Mouse (Mus musculus) erythroblast, embryonic 14.5 days (primary cell): Measurements from ENCODE around the gene Polr2l. TPM values are rescaled to one million over a fixed set of nuclear protein-coding genes. Genes with fewer than 3 reads are reported as not detected.

Source experiments
- H3K27me3 ChIP-seq: 2 replicates; pipeline ENCODE4 v1.6.1; 2012; ENCODE audit warnings: inconsistent platforms; ENCODE audit not compliant: control insufficient read depth
- H3K36me3 ChIP-seq: 2 replicates; pipeline ENCODE4 v1.6.1; 2012; ENCODE audit warnings: mild to moderate bottlenecking, inconsistent platforms; ENCODE audit not compliant: control insufficient read depth
- H3K4me1 ChIP-seq: 2 replicates; pipeline ENCODE4 v1.6.1; 2012; ENCODE audit warnings: inconsistent platforms; ENCODE audit not compliant: control insufficient read depth
- H3K4me3 ChIP-seq: replicated peaks from 2 replicates; pipeline ENCODE3; 2012; ENCODE audit warnings: moderate library complexity, mild to moderate bottlenecking, inconsistent platforms
- H3K9me3 ChIP-seq: 2 replicates; pipeline ENCODE4 v1.6.1; 2012; ENCODE audit warnings: low read length, inconsistent platforms, mixed read lengths; ENCODE audit not compliant: control insufficient read depth
- GATA1 ChIP-seq: IDR thresholded peaks from 2 replicates; pipeline ENCODE4 v1.6.1; 2012; ENCODE audit warnings: low read length, inconsistent platforms, mixed read lengths
- TAL1 ChIP-seq: IDR thresholded peaks from 3 replicates; pipeline ENCODE4 v1.6.1; 2012; ENCODE audit warnings: low read length, inconsistent platforms, mixed read lengths
- polyA plus RNA-seq: library from polyadenylated mRNA; stranded (reverse); fragments of >175 nt; gene quantifications from 2 replicates; pipeline ENCODE4 v1.2.3, GENCODE M21; 2012

Polr2l gene
- polyA plus RNA-seq, 1 experiment, result 17.1 TPM

DNA sequence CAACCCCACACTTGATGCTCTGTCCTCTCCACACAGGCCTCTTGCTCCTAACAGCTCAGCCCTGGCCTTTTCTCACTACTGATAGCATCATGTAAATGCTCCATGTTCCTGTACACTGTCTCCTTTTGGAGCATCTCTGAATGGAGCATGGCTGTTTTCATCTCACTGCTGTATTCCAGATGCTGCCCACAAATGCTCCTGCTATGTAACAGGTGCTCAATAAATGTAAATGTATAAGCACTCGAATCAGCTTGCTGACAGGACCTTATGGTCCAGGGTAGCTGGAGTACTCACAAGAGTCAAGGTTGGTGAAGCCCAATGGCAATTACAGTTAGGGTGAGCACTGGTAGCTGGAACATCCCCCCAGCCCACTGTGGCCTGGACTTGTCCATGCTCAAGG lies 3.7 kb downstream of the Polr2l start:
- peaks cover 7% of the 10 kb centered on the region for H3K27me3 ChIP-seq
- H3K36me3 ChIP-seq, result peaks cover 50% of the 10 kb centered on the region
- no peaks in the 10 kb centered on the region for H3K9me3 ChIP-seq
- peaks cover 81% of the 10 kb centered on the region for H3K4me1 ChIP-seq
- H3K4me3 ChIP-seq, result no peak overlapping the region
- no peak for TF ChIP-seq GATA1
- no peak for TF ChIP-seq TAL1

- Histone ChIP-seq H3K9me3 (no peaks in the 10 kb centered on the region), H3K4me3 (no peak overlapping the region), H3K36me3 (peaks cover 50% of the 10 kb centered on the region), H3K4me1 (peaks cover 76% of the 10 kb centered on the region), H3K27me3 (peaks cover 13% of the 10 kb centered on the region)
- TF ChIP-seq GATA1 (no peak), TAL1 (no peak)
Measured at GRCm38 (mm10) chr7:141470637-141470944, 4.3 kb downstream of the Polr2l start.

- peaks cover 75% of the 10 kb centered on the region for H3K4me1 ChIP-seq
- peaks cover 18% of the 10 kb centered on the region for H3K27me3 ChIP-seq
- TF ChIP-seq TAL1, result no peak
- TF ChIP-seq GATA1, result no peak
- no peak overlapping the region for H3K4me3 ChIP-seq
- peaks cover 50% of the 10 kb centered on the region for H3K36me3 ChIP-seq
- peaks cover under 1% of the 10 kb centered on the region; the same call in 1 of the 2 replicates for H3K9me3 ChIP-seq
Measured at GRCm38 (mm10) chr7:141469901-141470636, 4.9 kb downstream of the Polr2l start.

DNA sequence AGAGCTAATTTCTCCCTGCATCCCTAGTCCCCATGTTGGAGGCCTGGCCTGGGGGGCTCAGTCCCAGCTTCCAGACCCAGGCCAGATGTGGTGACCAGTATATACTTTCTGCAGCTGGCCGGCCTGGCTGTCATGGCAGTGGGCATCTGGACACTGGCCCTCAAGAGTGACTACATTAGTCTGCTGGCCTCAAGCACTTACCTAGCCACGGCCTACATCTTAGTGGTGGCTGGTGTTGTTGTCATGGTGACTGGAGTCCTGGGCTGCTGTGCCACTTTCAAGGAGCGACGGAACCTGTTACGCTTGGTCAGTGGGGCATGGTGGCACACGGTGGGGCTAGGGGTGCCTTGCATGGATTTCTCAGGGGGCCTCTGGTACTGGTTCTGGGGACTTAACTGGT lies 5.6 kb downstream of the Polr2l start:
- H3K4me1 ChIP-seq, result peaks cover 78% of the 10 kb centered on the region
- peaks cover 50% of the 10 kb centered on the region for H3K36me3 ChIP-seq
- TF ChIP-seq TAL1, result no peak
- no peak for TF ChIP-seq GATA1
- H3K4me3 ChIP-seq, result peak overlapping the region; percentile 69
- H3K9me3 ChIP-seq, result peaks cover 7% of the 10 kb centered on the region; the same call in 1 of the 2 replicates
- peaks cover 25% of the 10 kb centered on the region for H3K27me3 ChIP-seq

GRCm38 (mm10) chr7:141468522-141469211 lies 6.3 kb downstream of the Polr2l start:
- Histone ChIP-seq H3K9me3 (peaks cover 9% of the 10 kb centered on the region; the same call in 1 of the 2 replicates), H3K27me3 (peaks cover 32% of the 10 kb centered on the region), H3K36me3 (peaks cover 49% of the 10 kb centered on the region), H3K4me1 (peaks cover 71% of the 10 kb centered on the region), H3K4me3 (peak overlapping the region; percentile 69)
- TF ChIP-seq TAL1, result no peak
- no peak for TF ChIP-seq GATA1

- peaks cover 9% of the 10 kb centered on the region; the same call in 1 of the 2 replicates for H3K9me3 ChIP-seq
- H3K36me3 ChIP-seq, result peaks cover 44% of the 10 kb centered on the region
- peak overlapping the region; percentile 69 for H3K4me3 ChIP-seq
- H3K4me1 ChIP-seq, result peaks cover 66% of the 10 kb centered on the region
- TF ChIP-seq GATA1 (no peak), TAL1 (no peak)
- H3K27me3 ChIP-seq, result peaks cover 38% of the 10 kb centered on the region
Measured at GRCm38 (mm10) chr7:141468164-141468521, 6.8 kb downstream of the Polr2l start.

GRCm38 (mm10) chr7:141467230-141468030 lies 7.5 kb downstream of the Polr2l start, which contains the start of gene Cd151:
TSS of gene Cd151 (plus strand) at chr7:141467392.
- Histone ChIP-seq H3K4me1 (peaks cover 62% of the 10 kb centered on the region), H3K9me3 (peaks cover 9% of the 10 kb centered on the region; the same call in 1 of the 2 replicates), H3K36me3 (peaks cover 37% of the 10 kb centered on the region), H3K4me3 (peak within 1 kb of the TSS; percentile 69), H3K27me3 (peaks cover 45% of the 10 kb centered on the region)
- TF ChIP-seq TAL1, result no peak
- no peak for TF ChIP-seq GATA1

DNA sequence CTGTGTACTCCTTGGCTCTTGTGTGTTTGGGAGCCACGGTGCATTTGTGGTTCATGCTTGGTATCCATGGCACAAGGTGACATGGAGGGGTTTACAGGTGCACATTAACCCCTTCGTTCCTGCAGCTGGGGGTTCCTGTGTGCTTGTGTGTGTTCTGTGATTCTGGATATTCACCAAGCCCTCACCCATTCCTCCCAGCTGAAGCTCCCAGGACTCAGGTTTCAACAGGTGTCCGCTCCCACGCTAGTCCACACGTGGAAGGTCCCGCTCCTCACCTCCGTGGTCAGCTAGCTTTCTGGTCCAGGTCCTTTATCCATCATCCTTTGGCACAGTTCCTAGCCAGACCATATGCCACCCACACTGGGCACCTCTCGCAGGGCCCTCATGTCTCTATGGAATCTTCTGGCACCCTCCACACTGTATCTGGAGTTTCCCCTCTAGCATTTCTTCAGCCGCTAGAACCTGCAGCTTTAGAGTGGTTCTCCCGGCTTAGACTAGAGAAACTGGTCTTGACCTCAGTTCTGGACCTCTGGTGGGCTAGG lies 8.3 kb downstream of the Polr2l start:
- Histone ChIP-seq H3K9me3 (peaks cover 13% of the 10 kb centered on the region; the same call in 1 of the 2 replicates), H3K27me3 (peaks cover 52% of the 10 kb centered on the region), H3K4me1 (peaks cover 59% of the 10 kb centered on the region), H3K36me3 (peaks cover 31% of the 10 kb centered on the region), H3K4me3 (peak overlapping the region; percentile 69)
- no peak for TF ChIP-seq TAL1
- TF ChIP-seq GATA1, result no peak
